Mouse (Mus musculus) heart, adult 2 months (tissue): ENCODE measurements around the gene Slx1b.

ENCODE experiments used
- CTCF ChIP-seq: fragments of 200-600 bp; IDR thresholded peaks from 2 replicates; pipeline ENCODE4 v1.8.1; 2022; ENCODE audit warnings: antibody characterized with exemption, mild to moderate bottlenecking, moderate library complexity
- POLR2A ChIP-seq: fragments of 200-500 bp; IDR thresholded peaks from 2 replicates; pipeline ENCODE4 v1.6.1; 2011; ENCODE audit warnings: mild to moderate bottlenecking, low read depth, low read length, control low read depth; ENCODE audit not compliant: insufficient read depth

DNA sequence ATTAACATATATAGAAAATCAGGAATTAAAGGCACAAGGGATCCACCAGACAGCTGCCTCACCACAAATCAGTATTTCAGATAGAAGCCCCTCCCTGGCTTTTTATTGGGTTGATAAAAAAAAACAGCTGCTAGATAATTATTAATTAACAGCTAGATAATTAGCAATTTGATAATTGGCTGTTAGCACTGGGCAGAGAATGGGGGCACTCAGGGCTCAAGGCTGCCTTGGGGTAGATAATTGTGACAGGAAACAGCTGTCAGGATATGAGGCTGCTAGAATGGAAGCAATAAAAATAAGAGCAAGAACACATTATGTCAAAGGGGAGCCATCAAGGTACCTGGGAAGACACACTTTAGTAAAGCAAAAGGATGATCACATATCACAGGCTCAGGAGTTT, 50.7 kb downstream of the Slx1b start:
- no peak for TF ChIP-seq CTCF
- no peak for TF ChIP-seq POLR2A
